Mouse (Mus musculus): ENCODE data around the gene Hadha. TPM values are rescaled to one million over a fixed set of nuclear protein-coding genes. Genes with fewer than 3 reads are reported as not detected.

Hadha gene
- 1,067 TPM for polyA plus RNA-seq (2014; fragmentation: Illumina TruSeq; extraction: RNeasy Lipid Tissue Mini Kit (QIAGEN cat#74804); ENCODE audit: low read depth, low replicate concordance)

GRCm38 (mm10) chr5:30154474-30155394 lies at the start of gene Hadha, which contains the start of gene Hadhb:
Gene Hadha (minus strand): TSS chr5:30155162.
Gene Hadhb (plus strand): TSS chr5:30155248.

GRCm38 (mm10) chr5:30105668-30106300 lies 49.2 kb downstream of the Hadha start, which contains the start of gene 3110082J24Rik:
Gene 3110082J24Rik (minus strand): TSS chr5:30106086.

GRCm38 (mm10) chr5:30104841-30105667 lies 49.9 kb downstream of the Hadha start, which contains the start of gene Garem2:
Gene Garem2 (plus strand): TSS chr5:30105161.

GRCm38 (mm10) chr5:30072825-30073821 lies 81.8 kb downstream of the Hadha start, which contains the start of gene Tyms:
Gene Tyms (minus strand): TSS chr5:30073617.

Other genes with a start within 250 kb of the Hadha start
- not detected for gene Il6, start 142.0 kb downstream of the Hadha start, polyA plus RNA-seq (2014; fragmentation: Illumina TruSeq; extraction: RNeasy Lipid Tissue Mini Kit (QIAGEN cat#74804); ENCODE audit: low read depth, low replicate concordance)
- gene Tyms, start 81.5 kb downstream of the Hadha start, polyA plus RNA-seq (2014; fragmentation: Illumina TruSeq; extraction: RNeasy Lipid Tissue Mini Kit (QIAGEN cat#74804); ENCODE audit: low read depth, low replicate concordance) = 2.3 TPM
- not detected for gene Garem2, start 50.0 kb downstream of the Hadha start, polyA plus RNA-seq (2014; fragmentation: Illumina TruSeq; extraction: RNeasy Lipid Tissue Mini Kit (QIAGEN cat#74804); ENCODE audit: low read depth, low replicate concordance)
- gene 3110082J24Rik, start 49.1 kb downstream of the Hadha start, polyA plus RNA-seq (2014; fragmentation: Illumina TruSeq; extraction: RNeasy Lipid Tissue Mini Kit (QIAGEN cat#74804); ENCODE audit: low read depth, low replicate concordance) = not detected
- gene Hadhb, start 86 bp upstream of the Hadha start, polyA plus RNA-seq (2014; fragmentation: Illumina TruSeq; extraction: RNeasy Lipid Tissue Mini Kit (QIAGEN cat#74804); ENCODE audit: low read depth, low replicate concordance) = 2,267 TPM
- not detected for gene Adgrf3, start 50.6 kb upstream of the Hadha start, polyA plus RNA-seq (2014; fragmentation: Illumina TruSeq; extraction: RNeasy Lipid Tissue Mini Kit (QIAGEN cat#74804); ENCODE audit: low read depth, low replicate concordance)
- 10.6 TPM for gene Selenoi, start 77.4 kb upstream of the Hadha start, polyA plus RNA-seq (2014; fragmentation: Illumina TruSeq; extraction: RNeasy Lipid Tissue Mini Kit (QIAGEN cat#74804); ENCODE audit: low read depth, low replicate concordance)
- gene Drc1, start 126.2 kb upstream of the Hadha start, polyA plus RNA-seq (2014; fragmentation: Illumina TruSeq; extraction: RNeasy Lipid Tissue Mini Kit (QIAGEN cat#74804); ENCODE audit: low read depth, low replicate concordance) = not detected

All from heart, adult 10 weeks (tissue).